Mouse (Mus musculus) intestine, embryonic 15.5 days (tissue): ENCODE measurements around the gene Arrdc3. TPM values are rescaled to one million over a fixed set of nuclear protein-coding genes. Genes with fewer than 3 reads are reported as not detected.

Source experiments
- ATAC-seq: fragments of 200-750 bp; cut with Nextera tagmentation; 2 replicates; pipeline ENCODE4 v1.8.0; 2017; ENCODE audit warnings: moderate TSS enrichment, moderate library complexity
- H3K27ac ChIP-seq: fragments of 300-500 bp; sonication (generic); 2 replicates; pipeline ENCODE4 v1.5.1; 2015; ENCODE audit warnings: mild to moderate bottlenecking, inconsistent platforms
- H3K27me3 ChIP-seq: fragments of 300-500 bp; sonication (generic); replicated peaks from 2 replicates; pipeline ENCODE4 v1.6.1; 2015; ENCODE audit warnings: inconsistent platforms
- H3K36me3 ChIP-seq: fragments of 300-500 bp; sonication (generic); 2 replicates; pipeline ENCODE4 v1.6.1; 2015; ENCODE audit warnings: inconsistent platforms
- H3K4me1 ChIP-seq: fragments of 300-500 bp; sonication (generic); replicated peaks from 2 replicates; pipeline ENCODE4 v1.6.1; 2015; ENCODE audit warnings: inconsistent platforms
- H3K4me2 ChIP-seq: fragments of 300-500 bp; sonication (generic); replicated peaks from 2 replicates; pipeline ENCODE4 v1.6.1; 2015; ENCODE audit warnings: mild to moderate bottlenecking, inconsistent platforms
- H3K4me3 ChIP-seq: fragments of 300-500 bp; sonication (generic); replicated peaks from 2 replicates; pipeline ENCODE4 v1.5.1; 2015; ENCODE audit warnings: inconsistent platforms
- H3K9ac ChIP-seq: fragments of 300-500 bp; sonication (generic); 2 replicates; pipeline ENCODE4 v1.6.1; 2015; ENCODE audit warnings: inconsistent platforms
- H3K9me3 ChIP-seq: fragments of 300-500 bp; sonication (generic); 2 replicates; pipeline ENCODE4 v1.6.1; 2016; ENCODE audit warnings: inconsistent platforms
- WGBS: fragments of 180-500 bp; shearing (Covaris S2); methylation state at CpG from one replicate; pipeline ENCODE4 v1.1.7; 2015; 5-methylcytosine and 5-hydroxymethylcytosine counted together
- polyA plus RNA-seq: library from polyadenylated mRNA; unstranded; fragments of >200 nt; fragmentation: Nextera tagmentation; extraction: Ambion mirVana; gene quantifications from 2 replicates; pipeline ENCODE4 v1.2.1, GENCODE M21; 2015

The Arrdc3 gene
- 46.0 and 55.0 TPM in 2 replicates for polyA plus RNA-seq

GRCm38 (mm10) chr13:80883190-80883589 lies at the start of gene Arrdc3:
Gene Arrdc3, plus strand, starts transcription at chr13:80883384.
- no peaks in the 10 kb centered on the region for H3K27me3 ChIP-seq
- peak within 1 kb of the TSS; percentile 57 for H3K4me2 ChIP-seq
- H3K36me3 ChIP-seq: no peaks in the 10 kb centered on the region
- peak within 1 kb of the TSS; percentile 59 for H3K9ac ChIP-seq
- peak within 1 kb of the TSS; percentile 100 for H3K27ac ChIP-seq
- no peaks in the 10 kb centered on the region for H3K4me1 ChIP-seq
- WGBS: under 1% methylated on average over 31 of the region's 31 CpGs
- ATAC-seq: peak; percentile 65
- peak within 1 kb of the TSS; percentile 76 for H3K4me3 ChIP-seq
- no peaks in the 10 kb centered on the region for H3K9me3 ChIP-seq

- Histone ChIP-seq H3K36me3 (no peaks in the 10 kb centered on the region), H3K4me3 (no peak overlapping the region), H3K27ac (no peak overlapping the region), H3K4me1 (no peaks in the 10 kb centered on the region), H3K4me2 (no peak overlapping the region), H3K9me3 (no peaks in the 10 kb centered on the region), H3K27me3 (no peaks in the 10 kb centered on the region), H3K9ac (no peak overlapping the region)
- ATAC-seq: peak; percentile 47; the same call in 1 of the 2 replicates
- WGBS: 7% methylated on average over 5 of the region's 5 CpGs
Measured at GRCm38 (mm10) chr13:80862215-80862614, 21.0 kb upstream of the Arrdc3 start.

GRCm38 (mm10) chr13:80864195-80864594 lies 19.0 kb upstream of the Arrdc3 start:
- Histone ChIP-seq H3K9ac (no peak overlapping the region), H3K9me3 (no peaks in the 10 kb centered on the region), H3K4me2 (no peak overlapping the region), H3K4me1 (no peaks in the 10 kb centered on the region), H3K27me3 (no peaks in the 10 kb centered on the region), H3K4me3 (no peak overlapping the region), H3K27ac (no peak overlapping the region), H3K36me3 (no peaks in the 10 kb centered on the region)
- no peak for ATAC-seq
- 82% methylated on average over 3 of the region's 3 CpGs for WGBS

- H3K4me1 ChIP-seq: no peaks in the 10 kb centered on the region
- no peak overlapping the region for H3K4me2 ChIP-seq
- no peaks in the 10 kb centered on the region for H3K9me3 ChIP-seq
- no peak overlapping the region for H3K9ac ChIP-seq
- no peaks in the 10 kb centered on the region for H3K27me3 ChIP-seq
- no peaks in the 10 kb centered on the region for H3K36me3 ChIP-seq
- WGBS: 92% methylated on average over 5 of the region's 5 CpGs
- ATAC-seq: no peak
- H3K4me3 ChIP-seq: no peak overlapping the region
- no peak overlapping the region for H3K27ac ChIP-seq
Measured at GRCm38 (mm10) chr13:80875126-80875525, 8.1 kb upstream of the Arrdc3 start.

- H3K4me3 ChIP-seq: no peak overlapping the region
- H3K9me3 ChIP-seq: no peaks in the 10 kb centered on the region
- no peaks in the 10 kb centered on the region for H3K27me3 ChIP-seq
- no peak overlapping the region for H3K4me2 ChIP-seq
- 79% methylated on average over 4 of the region's 4 CpGs for WGBS
- no peak for ATAC-seq
- no peak overlapping the region for H3K27ac ChIP-seq
- no peak overlapping the region for H3K9ac ChIP-seq
- H3K4me1 ChIP-seq: no peaks in the 10 kb centered on the region
- no peaks in the 10 kb centered on the region for H3K36me3 ChIP-seq
Measured at GRCm38 (mm10) chr13:80880756-80881155, 2.4 kb upstream of the Arrdc3 start.

- H3K9me3 ChIP-seq: no peaks in the 10 kb centered on the region
- H3K9ac ChIP-seq: no peak overlapping the region
- no peaks in the 10 kb centered on the region for H3K27me3 ChIP-seq
- peak overlapping the region; percentile 54 for H3K4me2 ChIP-seq
- peak overlapping the region; percentile 100; the same call in 1 of the 2 replicates for H3K27ac ChIP-seq
- no peaks in the 10 kb centered on the region for H3K36me3 ChIP-seq
- WGBS: 22% methylated on average over 6 of the region's 6 CpGs
- no peak for ATAC-seq
- H3K4me1 ChIP-seq: no peaks in the 10 kb centered on the region
- H3K4me3 ChIP-seq: no peak overlapping the region
Measured at GRCm38 (mm10) chr13:80881722-80882500, 1.3 kb upstream of the Arrdc3 start.

- Histone ChIP-seq H3K9me3 (no peaks in the 10 kb centered on the region), H3K9ac (peak overlapping the region; percentile 41), H3K4me1 (no peaks in the 10 kb centered on the region), H3K4me3 (peak overlapping the region; percentile 76), H3K36me3 (no peaks in the 10 kb centered on the region), H3K27ac (peak overlapping the region; percentile 100), H3K27me3 (no peaks in the 10 kb centered on the region), H3K4me2 (peak overlapping the region; percentile 54)
- peak; percentile 46 for ATAC-seq
- 0% methylated on average over 23 of the region's 23 CpGs for WGBS
Measured at GRCm38 (mm10) chr13:80882716-80883135, 458 bp upstream of the Arrdc3 start.

GRCm38 (mm10) chr13:80883649-80884376 lies 629 bp downstream of the Arrdc3 start:
- peak overlapping the region; percentile 57 for H3K4me2 ChIP-seq
- peak overlapping the region; percentile 76 for H3K4me3 ChIP-seq
- no peaks in the 10 kb centered on the region for H3K9me3 ChIP-seq
- H3K27ac ChIP-seq: peak overlapping the region; percentile 100
- ATAC-seq: no peak
- WGBS: under 1% methylated on average over 23 of the region's 23 CpGs
- H3K36me3 ChIP-seq: no peaks in the 10 kb centered on the region
- H3K27me3 ChIP-seq: no peaks in the 10 kb centered on the region
- H3K9ac ChIP-seq: peak overlapping the region; percentile 59
- no peaks in the 10 kb centered on the region for H3K4me1 ChIP-seq

- H3K36me3 ChIP-seq: no peaks in the 10 kb centered on the region
- H3K27me3 ChIP-seq: no peaks in the 10 kb centered on the region
- no peaks in the 10 kb centered on the region for H3K4me1 ChIP-seq
- peak overlapping the region; percentile 76 for H3K4me3 ChIP-seq
- H3K4me2 ChIP-seq: peak overlapping the region; percentile 57
- WGBS: under 1% methylated on average over 15 of the region's 15 CpGs
- no peaks in the 10 kb centered on the region for H3K9me3 ChIP-seq
- ATAC-seq: no peak
- peak overlapping the region; percentile 59 for H3K9ac ChIP-seq
- H3K27ac ChIP-seq: peak overlapping the region; percentile 100
Measured at GRCm38 (mm10) chr13:80884377-80884983, 1.3 kb downstream of the Arrdc3 start.

GRCm38 (mm10) chr13:80885103-80885833 lies 2.1 kb downstream of the Arrdc3 start:
- peak; percentile 90 for ATAC-seq
- Histone ChIP-seq H3K4me1 (no peaks in the 10 kb centered on the region), H3K9me3 (no peaks in the 10 kb centered on the region), H3K27me3 (no peaks in the 10 kb centered on the region), H3K36me3 (peaks cover 4% of the 10 kb centered on the region), H3K9ac (peak overlapping the region; percentile 100), H3K4me3 (peak overlapping the region; percentile 76), H3K4me2 (peak overlapping the region; percentile 57), H3K27ac (peak overlapping the region; percentile 100)
- WGBS: under 1% methylated on average over 47 of the region's 47 CpGs

- under 1% methylated on average over 67 of the region's 72 CpGs for WGBS
- peak; percentile 93 for ATAC-seq
- Histone ChIP-seq H3K27me3 (no peaks in the 10 kb centered on the region), H3K27ac (peak overlapping the region; percentile 100), H3K4me2 (peak overlapping the region; percentile 57), H3K9ac (peak overlapping the region; percentile 100), H3K4me3 (peak overlapping the region; percentile 76), H3K36me3 (peaks cover 11% of the 10 kb centered on the region), H3K4me1 (no peaks in the 10 kb centered on the region), H3K9me3 (no peaks in the 10 kb centered on the region)
Measured at GRCm38 (mm10) chr13:80885834-80886663, 2.9 kb downstream of the Arrdc3 start.
